Mouse (Mus musculus) bone marrow macrophage, adult 2 months (primary cell): ENCODE data around the gene Mrps26.

Experiments used
- CTCF ChIP-seq: IDR thresholded peaks from 2 replicates; pipeline ENCODE4 v1.5.1; 2012; ENCODE audit warnings: low read depth, mild to moderate bottlenecking, low read length, moderate library complexity
- POLR2A ChIP-seq: IDR thresholded peaks from 2 replicates; pipeline ENCODE4 v1.6.1; 2012; ENCODE audit warnings: mild to moderate bottlenecking, low read depth, low read length, borderline replicate concordance

DNA sequence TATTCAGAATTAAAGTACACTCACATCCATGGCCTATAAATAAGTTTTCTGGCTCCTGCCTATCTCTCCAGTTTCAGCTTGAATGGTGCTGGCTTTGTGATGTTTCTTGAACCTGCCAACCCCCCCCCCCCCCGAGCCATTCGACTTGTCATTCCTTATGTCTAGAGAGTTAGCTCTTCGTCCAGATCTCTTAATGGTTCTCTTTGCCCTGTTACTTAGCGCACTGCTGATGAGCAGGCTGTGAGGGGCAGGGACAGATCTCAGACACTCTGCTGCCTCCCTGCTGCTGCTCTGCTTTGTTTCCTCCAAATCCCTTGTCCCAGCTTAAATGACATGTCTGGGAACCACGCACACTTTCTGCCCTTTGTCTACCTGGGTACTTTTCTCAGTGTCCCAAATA is 47.8 kb upstream of the Mrps26 start:
- no peak for TF ChIP-seq CTCF
- no peak for TF ChIP-seq POLR2A
